Mouse (Mus musculus) retina, postnatal 1 day (tissue): ENCODE data around the gene Dhrs13.
"Not testable (repeated sequence)": the region's sequence is repeated elsewhere in the genome, so short reads cannot be mapped to it uniquely, and the experiment has no call there.

ENCODE experiments used
- DNase-seq: peaks from one replicate; pipeline ENCODE4 v3.0.0-alpha.2; 2012

Gene Dhrs13

GRCm38 (mm10) chr11:78044758-78045251, 12.7 kb downstream of the Dhrs13 start:
- DNase-seq = no peak

DNA sequence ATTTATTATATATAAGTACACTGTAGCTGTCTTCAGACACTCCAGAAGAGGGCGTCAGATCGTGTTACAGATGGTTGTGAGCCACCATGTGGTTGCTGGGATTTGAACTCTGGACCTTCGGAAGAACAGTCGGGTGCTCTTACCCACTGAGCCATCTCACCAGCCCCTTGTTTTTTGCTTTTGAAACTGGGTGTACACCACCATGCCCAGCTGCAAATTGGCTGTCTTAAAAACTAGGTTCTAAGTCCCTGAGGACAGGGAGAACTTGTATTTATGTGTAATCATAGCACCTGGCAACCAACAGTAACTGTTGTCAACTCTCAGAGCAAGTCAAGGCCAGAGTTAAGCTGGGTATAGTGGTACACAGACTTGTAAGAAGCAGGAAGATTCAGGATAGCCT, 16.6 kb downstream of the Dhrs13 start:
- DNase-seq = not testable (repeated sequence)

- no peak for DNase-seq
Measured at GRCm38 (mm10) chr11:78053078-78053477, 21.0 kb downstream of the Dhrs13 start.

DNA sequence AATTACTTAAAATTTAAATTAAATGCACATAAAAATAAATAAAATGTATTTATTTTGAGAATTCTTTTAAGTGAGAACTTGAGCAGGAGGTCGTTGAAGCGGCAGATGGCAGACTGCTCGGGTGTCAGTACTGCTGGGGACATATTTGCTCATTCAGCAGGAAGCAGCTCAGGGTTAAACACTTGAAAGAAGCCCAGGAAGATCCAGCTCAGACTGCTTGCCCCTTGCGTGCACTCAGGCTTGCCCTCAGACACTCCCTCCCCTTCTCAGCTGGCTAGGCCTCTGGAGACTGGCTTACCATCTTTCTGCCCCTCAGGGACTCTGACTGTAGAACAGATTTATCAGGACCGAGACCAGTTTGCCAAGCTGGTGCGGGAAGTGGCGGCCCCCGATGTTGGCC, 24.9 kb downstream of the Dhrs13 start:
- no peak for DNase-seq

DNA sequence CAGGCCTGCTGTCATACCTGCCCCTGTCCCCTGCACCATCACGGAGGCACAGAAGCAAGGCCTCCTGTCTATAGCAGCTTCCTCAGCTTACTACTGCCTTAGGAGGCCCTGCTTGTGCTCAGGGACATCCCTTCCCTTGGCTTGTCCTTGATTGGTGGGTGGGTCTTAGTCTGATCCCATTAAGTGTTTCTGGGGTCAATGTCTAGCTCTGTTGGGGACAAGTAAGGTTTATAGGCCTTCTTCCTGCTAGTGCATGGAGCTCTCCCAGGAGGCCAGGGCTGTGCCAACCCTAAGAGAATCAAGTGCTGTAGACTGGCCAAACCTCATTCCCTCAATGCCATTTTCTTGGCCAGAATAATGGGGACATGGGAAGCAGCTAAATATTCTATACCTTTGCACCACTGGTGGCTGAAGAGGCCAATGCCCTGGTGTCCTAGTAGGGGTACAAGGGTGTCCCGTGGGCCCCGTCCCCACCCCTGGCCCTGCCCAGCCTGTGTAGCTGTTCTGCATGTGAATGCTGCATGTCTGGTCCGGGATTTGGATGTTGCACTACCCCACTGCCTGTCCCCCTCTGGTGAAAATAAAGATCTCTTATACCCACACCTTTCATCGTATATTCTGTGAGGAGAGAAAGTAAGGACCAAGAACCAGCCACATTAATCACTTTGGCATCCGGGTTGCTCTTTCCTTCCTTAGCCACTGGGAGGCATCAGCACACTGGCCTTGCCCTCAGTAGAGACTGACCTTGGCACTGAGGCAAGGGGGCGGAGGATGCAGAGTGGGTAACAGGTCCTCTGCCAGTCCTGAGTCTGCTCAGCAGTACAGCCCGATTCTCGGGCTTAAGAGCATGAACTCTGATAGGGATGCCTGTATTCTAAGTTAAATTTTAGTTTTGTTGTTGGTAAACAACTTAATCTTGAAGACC, 28.0 kb downstream of the Dhrs13 start:
- peak; percentile 77 for DNase-seq

DNA sequence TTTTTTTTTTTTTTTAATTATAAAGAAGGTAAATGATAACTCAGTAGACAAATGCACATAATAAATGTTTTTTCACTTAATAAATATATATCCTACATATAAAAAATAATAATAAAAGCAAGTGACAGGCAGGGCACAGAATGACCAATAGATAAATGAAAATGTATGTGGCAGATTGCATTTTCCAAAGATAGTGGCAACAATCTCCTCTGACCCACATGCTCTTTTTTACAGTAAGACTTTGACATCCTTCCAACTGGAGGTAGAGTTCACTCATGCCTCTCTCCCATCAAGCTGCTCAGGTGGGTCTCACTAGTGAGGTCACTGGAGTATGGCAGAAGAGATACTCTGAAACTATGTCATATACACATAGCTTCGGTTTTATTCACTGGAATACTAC, 30.5 kb downstream of the Dhrs13 start:
- no peak for DNase-seq

DNA sequence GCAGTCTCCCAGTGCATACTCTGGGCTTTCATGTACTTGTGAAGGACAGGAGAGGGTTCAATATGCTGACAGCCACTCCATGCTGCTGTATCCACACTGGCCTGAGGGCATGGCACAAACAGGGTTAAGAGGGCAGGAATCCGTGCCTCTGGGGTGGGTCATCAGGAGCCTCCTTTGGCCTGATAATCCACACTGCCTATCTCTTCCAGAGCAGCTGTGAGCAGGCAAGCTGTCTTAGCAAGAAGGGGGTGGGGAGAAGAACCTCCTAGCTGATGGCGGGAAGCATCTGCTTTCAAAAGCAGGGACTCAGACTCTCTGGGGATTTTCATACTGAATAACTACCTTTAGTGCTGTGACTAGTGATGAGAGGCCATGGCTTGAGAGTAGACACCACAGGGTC, 33.8 kb downstream of the Dhrs13 start:
- DNase-seq = no peak

DNA sequence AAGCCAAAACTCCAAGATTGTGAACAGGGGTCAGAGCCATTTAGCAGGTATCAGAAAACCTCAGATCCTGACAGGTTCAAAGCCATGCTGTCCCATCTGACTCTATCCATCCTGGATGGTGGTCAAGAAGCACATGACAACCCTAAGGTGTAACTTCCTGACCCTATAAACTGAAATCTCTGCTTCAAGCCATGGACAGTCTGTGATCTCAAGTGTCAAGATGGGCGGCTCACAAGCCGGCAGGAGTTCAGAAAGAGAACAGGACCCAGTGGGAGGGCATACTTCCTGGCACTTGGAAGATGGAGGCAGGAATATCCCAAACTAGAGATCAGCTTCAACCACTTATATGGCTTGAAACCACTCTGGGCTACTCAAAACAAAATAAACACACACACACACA, 34.6 kb downstream of the Dhrs13 start:
- no peak for DNase-seq

- DNase-seq = no peak
Measured at GRCm38 (mm10) chr11:78067566-78067965, 35.5 kb downstream of the Dhrs13 start.

DNA sequence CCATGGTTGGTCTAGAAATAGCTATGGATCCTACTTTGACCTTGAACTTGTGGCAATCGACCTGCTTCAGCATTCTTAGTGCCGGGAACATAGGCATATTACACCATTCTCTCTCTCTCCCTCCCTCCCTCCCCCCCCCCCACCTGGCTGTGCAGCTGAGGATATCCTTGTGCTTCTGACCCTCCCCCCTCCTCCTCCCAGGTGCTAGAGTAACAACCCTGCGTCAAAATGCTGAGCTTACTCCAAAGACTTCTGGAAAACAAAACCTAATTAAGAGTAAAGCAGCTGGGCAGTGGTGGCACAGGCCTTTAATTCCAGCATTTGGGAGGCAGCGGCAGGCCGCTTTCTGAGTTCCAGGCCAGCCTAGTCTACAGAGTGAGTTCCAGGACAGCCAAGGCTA, 37.0 kb downstream of the Dhrs13 start:
- DNase-seq = no peak

GRCm38 (mm10) chr11:78069646-78070045, 37.6 kb downstream of the Dhrs13 start:
- no peak for DNase-seq

DNA sequence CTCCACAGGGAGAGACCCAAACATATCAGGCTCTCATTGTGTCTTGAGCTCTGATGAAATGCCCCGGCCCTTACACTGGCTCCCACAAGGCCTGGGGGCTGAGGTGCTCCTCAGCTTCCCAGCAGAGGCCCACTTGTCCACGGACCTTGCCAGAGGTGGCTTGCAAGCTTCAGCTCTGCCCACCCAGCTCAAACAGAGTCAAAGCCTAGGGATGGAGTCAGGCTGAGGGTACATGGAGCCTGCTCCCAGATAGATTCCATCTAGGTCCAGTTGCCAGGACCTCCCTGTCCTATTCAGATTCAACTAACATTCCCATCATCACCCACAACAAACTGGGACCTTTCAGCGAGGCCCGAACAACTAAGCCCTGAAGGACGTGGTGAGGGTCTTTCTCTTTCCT, 39.9 kb downstream of the Dhrs13 start:
- no peak for DNase-seq

- no peak for DNase-seq
Measured at GRCm38 (mm10) chr11:78072425-78073130, 40.5 kb downstream of the Dhrs13 start.

GRCm38 (mm10) chr11:78073577-78074276, 41.6 kb downstream of the Dhrs13 start:
- no peak for DNase-seq

DNA sequence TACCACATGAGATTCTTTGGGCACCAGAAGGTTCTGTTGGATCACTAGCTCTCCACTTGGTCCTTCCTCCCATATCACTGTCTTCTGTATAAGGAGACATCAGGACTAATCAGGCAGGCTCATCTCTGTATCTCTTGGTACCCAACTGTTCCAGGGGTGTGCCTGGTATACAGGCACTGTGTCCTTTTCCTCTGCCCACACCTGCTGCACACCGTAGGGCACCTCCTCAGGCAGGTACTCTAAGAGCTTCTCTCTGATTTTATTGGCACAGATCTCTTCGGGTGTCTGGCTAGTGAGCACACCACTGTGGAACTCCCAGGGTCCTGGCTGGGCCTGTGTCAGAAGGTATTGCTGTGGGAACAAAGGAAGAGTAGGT, 42.2 kb downstream of the Dhrs13 start:
- no peak for DNase-seq

- DNase-seq = no peak
Measured at GRCm38 (mm10) chr11:78074666-78075065, 42.6 kb downstream of the Dhrs13 start.

- DNase-seq = peak; percentile 94
Measured at GRCm38 (mm10) chr11:78079961-78080921, 48.2 kb downstream of the Dhrs13 start, which contains the start of gene Eral1. Gene Eral1 (minus strand): TSS chr11:78080383.

DNA sequence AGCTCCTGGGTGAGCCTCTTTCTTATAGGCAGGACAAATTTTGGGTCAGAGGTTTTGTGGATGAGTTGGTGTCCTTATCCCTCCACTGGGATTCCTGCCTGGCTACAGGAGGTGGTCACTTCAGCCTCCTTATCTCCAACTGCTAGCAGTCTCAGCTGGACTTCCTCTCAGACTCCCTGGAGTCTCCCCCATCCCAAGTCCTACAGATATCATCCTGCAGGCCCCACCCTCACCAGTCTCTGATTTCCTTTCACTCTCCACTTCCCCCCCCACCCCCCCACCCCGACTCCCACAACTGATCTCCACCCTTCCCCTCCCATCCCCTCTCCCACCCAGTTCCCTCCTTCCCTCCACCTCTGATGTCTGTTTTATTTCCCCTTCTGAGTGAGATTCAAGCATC, 51.5 kb downstream of the Dhrs13 start:
- DNase-seq = no peak

DNA sequence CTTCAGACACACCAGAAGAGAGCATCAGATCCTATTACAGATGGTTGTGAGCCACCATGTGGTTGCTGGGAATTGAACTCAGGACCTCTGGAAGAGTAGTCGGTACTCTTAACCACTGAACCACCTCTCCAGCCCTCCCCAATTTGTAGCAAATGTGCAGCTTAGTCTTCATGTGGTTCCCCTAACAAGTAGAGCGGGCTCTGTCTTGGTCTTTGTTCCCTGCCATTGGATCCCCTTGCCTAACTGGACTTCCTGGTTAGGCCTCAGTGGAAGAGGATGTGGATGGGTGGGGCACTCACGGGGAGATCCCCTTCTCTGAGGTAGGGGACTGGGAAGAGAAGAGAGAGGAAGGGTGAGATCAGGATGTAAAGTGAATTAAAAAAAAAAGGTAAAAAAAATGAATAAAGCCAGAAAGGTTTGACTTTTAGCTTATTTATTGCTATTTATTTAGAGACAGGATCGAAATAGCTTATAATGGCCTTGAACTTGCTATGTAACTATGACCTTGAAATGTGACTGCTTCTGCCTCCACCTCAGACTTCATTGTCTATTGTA, 54.9 kb downstream of the Dhrs13 start:
- no peak for DNase-seq
